23 mouse cellular contexts compared by ENCODE assay signal in the genomic region with DNA sequence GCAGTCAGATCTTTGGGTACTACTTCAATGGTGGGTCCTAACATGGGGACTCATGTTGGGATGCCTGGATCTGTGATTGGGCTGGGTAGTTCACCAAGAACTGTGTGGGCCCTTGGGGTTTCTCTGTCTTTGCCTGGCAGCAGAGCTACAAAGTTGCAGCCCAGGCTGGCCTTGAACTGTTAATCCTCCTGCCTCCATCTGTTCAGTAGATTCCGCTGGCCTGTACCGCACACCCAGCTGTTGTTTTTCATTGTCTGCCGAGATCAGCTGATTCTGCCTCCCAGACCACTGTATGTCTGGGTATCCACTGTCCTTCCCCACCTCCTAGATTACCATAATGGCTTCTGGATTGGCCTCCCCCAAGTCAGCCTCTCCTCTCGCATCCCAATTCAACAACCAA. TPM values are rescaled to one million over a fixed set of nuclear protein-coding genes. Genes with fewer than 3 reads are reported as not detected.
DNase-seq lines count a peak whose midpoint lies in the region; ATAC-seq and TF ChIP-seq lines count a peak whose summit lies in the region.
"Had no signal": no experiment of that assay in that cellular context is flagged by ENCODE, and none has a peak within 500 bp of the region (broad histone marks: within the 10 kb centered on the region; RNA-seq: fewer than 3 reads in every experiment).

No protein-coding gene starts in this region.

- no peak for ATAC-seq in inflammation-experienced regulatory T-cells, adult 6 months
- ATAC-seq in erythroid progenitor cell, adult 5-6 weeks (replicated peaks; ENCODE audit: low FRiP score, poor library complexity, severe bottlenecking): no peak
- ATAC-seq: activated CD4-positive, CD25-positive, alpha-beta regulatory T cell, adult 4 months; CD4-positive, CD25-positive, alpha-beta regulatory T cell, adult 4 months; Patski had no signal

- 0 out of 2 replicates have a peak, but pooled peaks have one; percentile 11 for TF ChIP-seq EP300 in ES-Bruce4 (IDR thresholded peaks at IDR 0.05; ENCODE audit: insufficient read depth, low read depth, low read length)

- no peak for TF ChIP-seq POLR2A in ES-Bruce4 (IDR thresholded peaks at IDR 0.05; ENCODE audit: insufficient read depth, low read length)

- no peaks in the 10 kb centered on the region for H3K36me3 ChIP-seq in ES-Bruce4 (ENCODE audit: control insufficient read depth, insufficient read depth, low read length, poor library complexity, severe bottlenecking)
- H3K36me3 ChIP-seq: G1E had no signal

- no peak for TF ChIP-seq CTCF in ES-Bruce4 (IDR thresholded peaks at IDR 0.05; ENCODE audit: low read depth, low read length)

- H3K27me3 ChIP-seq in ES-Bruce4 (ENCODE audit: control insufficient read depth, insufficient read depth, low read length, poor library complexity, severe bottlenecking): no peaks in the 10 kb centered on the region; the same call in 1 of the 2 replicates
- H3K27me3 ChIP-seq: CH12.LX, Patski had no signal

- no peaks in the 10 kb centered on the region for H3K4me1 ChIP-seq in ES-Bruce4 (ENCODE audit: control insufficient read depth, insufficient read depth, low read length)

- no peak overlapping the region for H3K27ac ChIP-seq in ES-Bruce4 (ENCODE audit: insufficient read depth, low read length)

- peak; percentile 60 for DNase-seq in heart, adult 11 months
- DNase-seq in heart, postnatal 10 days: no peak
- peak; percentile 46 for DNase-seq in testis, postnatal 10 days (ENCODE audit: low spot score)
- DNase-seq in testis, postnatal 14 days (ENCODE audit: low spot score): peak; percentile 65
- no peak for DNase-seq in lung, postnatal 10 days
- DNase-seq: adrenal gland, adult 2 months; adrenal gland, adult 8-10 months; adrenal gland, postnatal 10 days; adrenal gland, postnatal 14 days; adrenal gland, postnatal 25 days; adrenal gland, postnatal 36 days; B cell, adult 2 months; cerebellum, adult 11 months; cerebellum, adult 11-12 months; cerebellum, adult 18-20 months had no signal

- no peak overlapping the region for H3K4me3 ChIP-seq in ES-Bruce4 (ENCODE audit: low read depth, low read length)

- intact Hi-C loops in heart, postnatal 10 days (cut with DNase I): loop anchor here (5.0 kb wide), 1 partner anchor 60 kb away; no protein-coding TSS in a partner anchor

- no peaks in the 10 kb centered on the region for H3K9me3 ChIP-seq in ES-Bruce4 (replicated peaks; ENCODE audit: control insufficient read depth, insufficient read depth, low read length, poor library complexity, severe bottlenecking)
- H3K9me3 ChIP-seq: G1E had no signal

- H3K9ac ChIP-seq in ES-Bruce4 (ENCODE audit: low read depth, poor library complexity, severe bottlenecking): no peak overlapping the region

RNA-seq across cellular contexts. Expression of gene Pias1, which starts 19.6 kb away (rescaled TPM):
- 10 to 100 TPM; 26.3 to 26.7 TPM for total RNA-seq in heart, postnatal 10 days (2021)
- polyA plus RNA-seq in ES-Bruce4 (2011; ENCODE audit: insufficient read depth, insufficient read length, low read depth, missing spikeins): 63.8 and 63.9 TPM in 2 replicates
- polyA plus RNA-seq in inflammation-experienced regulatory T-cells, adult 6 months (2017; shearing (Covaris generic)): 100 to 1,000 TPM; 106 to 183 (median 160) TPM
- total RNA-seq in erythroid progenitor cell, adult 5-6 weeks (2015; ENCODE audit: low replicate concordance): 67.1 and 128 TPM in 2 replicates
- total RNA-seq in erythroid progenitor cell, adult 5-6 weeks (2017; ENCODE audit: low replicate concordance): 44.2 and 64.2 TPM in 2 replicates

Comparison
In these comparisons a context has a peak if more than half of its experiments do, and no peak if none do; other contexts are left out.
1. DNase-seq: peak in heart, adult 11 months (single experiment), testis, postnatal 10 days (single experiment) and testis, postnatal 14 days (single experiment); none in heart, postnatal 10 days (0 of 2) and lung, postnatal 10 days (single experiment).